Comparison of ENCODE assay signal across 24 mouse cellular contexts in the genomic region with DNA sequence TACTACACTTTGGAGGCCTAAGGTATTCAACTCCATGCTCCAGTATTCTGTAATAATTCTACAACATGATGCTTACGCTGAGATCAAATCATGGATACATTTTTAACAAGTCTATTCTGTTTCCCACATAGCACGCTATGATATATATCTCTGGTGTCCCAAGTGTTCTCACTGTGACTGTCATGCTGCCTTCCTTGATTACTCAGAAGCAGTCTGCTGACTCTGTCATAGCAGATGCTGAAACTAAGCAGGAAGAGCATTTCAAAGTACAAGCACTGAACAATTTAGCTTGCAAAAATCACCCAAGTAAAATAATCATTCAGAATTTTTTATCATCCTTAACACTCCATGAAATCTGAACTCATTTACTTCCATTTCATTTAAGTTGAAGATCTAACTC.
"Had no signal": no experiment of that assay in that cellular context is flagged by ENCODE, and none has a peak within 500 bp of the region (broad histone marks: within the 10 kb centered on the region; RNA-seq: fewer than 3 reads in every experiment).

No protein-coding gene starts in this region.

- H3K27ac ChIP-seq: limb, embryonic 10.5 days; limb, embryonic 13.5 days; liver, embryonic 12.5 days; liver, embryonic 15.5 days; lung, embryonic 15.5 days; midbrain, embryonic 10.5 days; midbrain, embryonic 13.5 days; stomach, embryonic 15.5 days had no signal

- DNase-seq: kidney, adult 18-20 months; kidney, adult 9 months; kidney, postnatal 14 days; kidney, postnatal 4 days; liver; lung, adult 18-20 months; lung, postnatal 10 days; lung, postnatal 36 days; right cerebral cortex, postnatal 25 days; spleen, adult 18-20 months; thymus, adult 18-20 months; thymus, postnatal 4 days had no signal

- H3K4me3 ChIP-seq: limb, embryonic 10.5 days; limb, embryonic 13.5 days; liver, embryonic 12.5 days; liver, embryonic 15.5 days; lung, embryonic 15.5 days; megakaryocyte, embryonic 14.5 days; midbrain, embryonic 10.5 days; midbrain, embryonic 13.5 days; myocyte; stomach, embryonic 15.5 days had no signal

- ATAC-seq: intestine, embryonic 16.5 days; liver, embryonic 12.5 days; midbrain, embryonic 13.5 days; midbrain, embryonic 16.5 days had no signal
